Mouse (Mus musculus): ENCODE measurements around the gene Hykk.

DNA sequence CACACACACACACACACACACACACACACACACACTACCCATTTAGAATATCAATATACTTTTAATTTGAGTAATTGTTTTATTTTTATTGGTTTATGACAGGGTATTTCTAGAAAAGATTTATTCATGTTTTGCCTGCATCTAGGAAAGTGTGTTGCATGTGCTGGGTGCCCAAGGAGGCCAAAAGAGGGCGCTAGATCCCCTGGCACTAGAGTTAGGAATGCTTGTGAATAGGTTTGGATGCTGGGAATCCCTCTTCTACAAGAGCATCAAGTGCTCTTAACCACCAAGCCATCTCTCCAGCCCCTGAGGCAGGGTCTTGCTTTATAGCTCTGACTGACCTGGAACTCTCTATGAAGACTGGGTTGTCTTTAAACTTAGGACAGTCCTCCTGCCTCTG is 14.7 kb downstream of the Hykk start:
- TF ChIP-seq CTCF (IDR thresholded peaks at IDR 0.05; ENCODE audit: control insufficient read depth, insufficient read depth, low read length) (peak; percentile 36; the same call in 1 of the 2 replicates), POLR2A (IDR thresholded peaks at IDR 0.05; ENCODE audit: borderline replicate concordance, control insufficient read depth, low read depth, low read length) (no peak)
